Mouse (Mus musculus): ENCODE measurements at regions not wholly inside any gene's neighbourhood (a gene's known extent, or its start where the extent isn't known, plus 50 kb on each side); places are given as distances from the start of the nearest gene placed in this dataset.

DNA sequence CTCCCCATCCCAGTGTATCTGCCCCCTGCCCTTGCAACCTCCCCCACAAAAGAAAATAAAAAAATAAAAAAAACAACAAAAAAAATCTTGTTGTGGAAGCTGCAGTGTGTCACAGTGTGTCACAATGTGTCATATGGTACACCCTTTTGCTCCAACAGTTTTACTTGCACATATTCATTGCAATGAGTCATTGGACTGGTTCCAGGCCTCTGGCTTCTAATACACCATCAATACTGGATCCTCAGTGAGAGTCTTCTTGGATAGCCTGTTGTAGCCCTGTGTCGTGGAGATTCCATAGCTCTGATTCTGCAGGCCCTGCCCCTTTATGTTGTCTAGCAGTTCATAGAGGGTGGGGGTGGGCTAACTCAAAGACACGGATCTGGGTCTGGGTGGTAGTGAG, 290.1 kb upstream of the Tank start:
- TF ChIP-seq CTCF (IDR thresholded peaks at IDR 0.05; ENCODE audit: low read depth), result no peak
- no peak for TF ChIP-seq EP300 (IDR thresholded peaks at IDR 0.05; ENCODE audit: low read depth)
